Mouse (Mus musculus) ES-E14 (cell line): ENCODE measurements around the gene Gm43638. TPM values are rescaled to one million over a fixed set of nuclear protein-coding genes. Genes with fewer than 3 reads are reported as not detected.
"Not testable (repeated sequence)": the region's sequence is repeated elsewhere in the genome, so short reads cannot be mapped to it uniquely, and the experiment has no call there.

ENCODE experiments used
- DNase-seq: peaks from one replicate; pipeline ENCODE4 v3.0.0-alpha.2; 2013; ENCODE audit warnings: low read depth, low spot score
- H3K27ac ChIP-seq: 2 replicates; pipeline ENCODE4 v1.5.1; 2012; ENCODE audit warnings: low read depth, mild to moderate bottlenecking, low read length, moderate library complexity, mixed read lengths; ENCODE audit not compliant: poor library complexity, insufficient read depth, severe bottlenecking
- H3K36me3 ChIP-seq: 2 replicates; pipeline ENCODE4 v1.6.1; 2012; ENCODE audit warnings: mild to moderate bottlenecking, low read length, moderate library complexity, mixed read lengths; ENCODE audit not compliant: control insufficient read depth, poor library complexity, insufficient read depth, severe bottlenecking
- H3K4me1 ChIP-seq, 2 experiments: fragments of 150-350 bp in 1 of 2; sonication (generic) in 1 of 2; 2 replicates each; pipeline ENCODE4 v1.6.1; 2012; ENCODE audit warnings: low read length in 2 of 2, mild to moderate bottlenecking in 1 of 2, mixed read lengths in 1 of 2; ENCODE audit not compliant: control insufficient read depth in 2 of 2, insufficient read depth in 2 of 2, poor library complexity in 1 of 2
- H3K4me3 ChIP-seq, 2 experiments: fragments of 150-350 bp in 1 of 2; sonication (generic) in 1 of 2; 2 replicates each; pipeline ENCODE4 v1.5.1; 2012; ENCODE audit warnings: low read length in 2 of 2, low read depth in 1 of 2, mild to moderate bottlenecking in 1 of 2, mixed read lengths in 1 of 2; ENCODE audit not compliant: insufficient read depth in 1 of 2, poor library complexity in 1 of 2, severe bottlenecking in 1 of 2
- H3K9ac ChIP-seq: 2 replicates; pipeline ENCODE4 v1.6.1; 2012; ENCODE audit warnings: low read depth, mild to moderate bottlenecking, low read length, mixed read lengths; ENCODE audit not compliant: poor library complexity, insufficient read depth, severe bottlenecking
- H3K9me3 ChIP-seq: fragments of 150-350 bp; sonication (generic); 2 replicates; pipeline ENCODE4 v1.6.1; 2012; ENCODE audit warnings: low read depth, mild to moderate bottlenecking, low read length; ENCODE audit not compliant: control insufficient read depth, insufficient read depth
- CHD2 ChIP-seq: IDR thresholded peaks from 2 replicates; pipeline ENCODE4 v1.6.1; 2014; ENCODE audit warnings: mild to moderate bottlenecking, low read depth, low read length, inconsistent platforms
- HCFC1 ChIP-seq: IDR thresholded peaks from 2 replicates; pipeline ENCODE4 v1.6.1; 2012; ENCODE audit warnings: low read length, inconsistent platforms, borderline replicate concordance; ENCODE audit not compliant: insufficient read depth
- MAFK ChIP-seq: IDR thresholded peaks from 2 replicates; pipeline ENCODE4 v1.6.1; 2014; ENCODE audit warnings: mild to moderate bottlenecking, low read depth, low read length, inconsistent platforms; ENCODE audit not compliant: insufficient read depth
- ZC3H11A ChIP-seq: IDR thresholded peaks from 2 replicates; pipeline ENCODE4 v1.6.1; 2012; ENCODE audit warnings: low read depth, mild to moderate bottlenecking, inconsistent platforms, low read length, borderline replicate concordance
- ZNF384 ChIP-seq: IDR thresholded peaks from 2 replicates; pipeline ENCODE4 v1.6.1; 2012; ENCODE audit warnings: low read depth, low read length, inconsistent platforms
- in situ Hi-C, 2 experiments: fragments of 600-800 bp; cut with MboI; formaldehyde crosslinking; loops; one replicate each; pipeline ENCODE4 v1.15.1; 2025; ENCODE audit warnings: low sequenced_read_pairs in 2 of 2, inconsistent platforms in 1 of 2; ENCODE audit not compliant: unreplicated experiment in 2 of 2
- total RNA-seq: library from RNA; depleted of rRNA; stranded (reverse); fragments of 300-350 nt; gene quantifications from 2 replicates; pipeline ENCODE4 v1.2.3, GENCODE M21; 2012; rRNA removed

Gm43638 gene
- total RNA-seq, 1 experiment = not detected

DNA sequence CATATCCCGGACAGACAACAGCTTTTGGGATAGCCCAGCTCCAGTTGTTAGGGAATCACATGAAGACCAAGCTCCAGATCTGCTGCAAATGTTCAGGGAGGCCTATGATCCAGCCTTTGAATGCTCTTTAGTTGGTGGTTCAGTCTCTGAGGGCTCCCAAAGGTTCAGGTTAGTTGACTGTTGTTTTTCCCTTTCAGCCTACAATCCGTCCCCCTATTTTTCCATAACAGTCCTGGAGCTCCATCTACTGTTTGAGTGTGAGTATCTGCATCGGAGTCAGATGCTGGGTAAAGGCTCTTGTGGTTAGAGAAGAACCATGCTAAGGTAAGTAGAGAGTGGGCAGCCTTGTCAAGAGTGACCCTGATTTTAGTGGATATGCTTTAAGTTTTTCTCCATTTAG, 50.3 kb downstream of the Gm43638 start:
- H3K4me1 ChIP-seq = no peaks in the 10 kb centered on the region
- H3K27ac ChIP-seq = no peak overlapping the region
- DNase-seq = no peak
- in situ Hi-C loops = no loop called here
- no peaks in the 10 kb centered on the region for H3K9me3 ChIP-seq
- TF ChIP-seq MAFK = no peak
- TF ChIP-seq ZC3H11A = 0 out of 2 replicates have a peak, but pooled peaks have one; percentile 26
- H3K9ac ChIP-seq = no peak overlapping the region
- no peaks in the 10 kb centered on the region for H3K36me3 ChIP-seq
- H3K4me3 ChIP-seq = no peak overlapping the region

DNA sequence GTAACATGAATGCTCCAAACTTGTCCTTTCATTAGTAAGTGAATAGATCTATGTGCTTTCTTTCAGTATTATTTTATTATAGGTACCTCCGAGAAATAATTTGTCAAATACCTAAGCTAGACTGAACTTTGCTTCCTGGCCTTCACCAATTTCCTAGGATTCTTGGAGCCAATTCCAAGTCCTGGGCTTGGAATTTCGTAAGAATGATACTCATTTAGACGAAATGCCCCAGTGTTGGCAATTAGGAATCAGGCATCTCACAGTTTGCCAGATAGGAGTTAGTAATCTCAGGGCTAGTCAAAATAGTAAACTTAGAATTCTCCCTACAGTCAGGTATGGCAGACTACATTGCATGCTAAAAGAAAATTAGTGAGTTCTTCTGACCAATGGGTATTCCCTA, 60.9 kb downstream of the Gm43638 start:
- Histone ChIP-seq H3K4me1 (no peaks in the 10 kb centered on the region), H3K36me3 (no peaks in the 10 kb centered on the region), H3K9me3 (no peaks in the 10 kb centered on the region), H3K4me3 (no peak overlapping the region), H3K27ac (no peak overlapping the region), H3K9ac (no peak overlapping the region)
- TF ChIP-seq CHD2 = no peak
- no peak for TF ChIP-seq HCFC1
- no peak for TF ChIP-seq ZNF384
- TF ChIP-seq ZC3H11A = no peak
- in situ Hi-C loops = no loop called here
- no peak for DNase-seq

DNA sequence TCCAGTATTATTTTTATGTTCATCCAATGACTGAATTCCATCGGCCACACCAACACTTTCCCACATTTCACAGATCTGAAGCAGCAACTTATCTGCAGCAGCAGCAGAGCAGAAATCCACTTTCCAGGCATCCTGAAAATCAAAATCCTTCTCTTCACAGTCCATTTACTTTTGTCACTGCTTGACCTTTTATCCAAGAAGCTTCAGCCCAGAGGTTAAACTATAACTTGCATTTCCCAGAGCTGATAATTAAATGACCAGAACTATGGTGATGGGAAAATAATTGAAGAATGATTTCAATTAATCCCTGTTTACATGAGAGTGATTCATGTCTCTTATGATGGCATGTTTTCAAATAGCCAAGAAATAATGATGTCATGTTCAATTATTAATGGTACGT, 62.6 kb downstream of the Gm43638 start, which contains the start of gene Ugt2b38:
Ugt2b38 (minus strand) TSS at position 163 of the 400 bp plus-strand sequence.
- in situ Hi-C loops, H3K27ac ChIP-seq: not testable (repeated sequence)

More for the DNA sequence above, 62.6 kb downstream of the Gm43638 start, which contains the start of gene Ugt2b38:
- not testable (repeated sequence) for H3K4me3 ChIP-seq, H3K9ac ChIP-seq, H3K4me1 ChIP-seq, DNase-seq, H3K36me3 ChIP-seq, H3K9me3 ChIP-seq

Other genes starting within 250 kb of the Gm43638 start
- gene Ugt2b37, start 232.0 kb downstream of the Gm43638 start, total RNA-seq = not detected in 2 replicates
- gene Ugt2a3, start 149.6 kb downstream of the Gm43638 start, total RNA-seq = not detected in 2 replicates
- gene Ugt2b38, start 62.6 kb downstream of the Gm43638 start, total RNA-seq = not detected in 2 replicates
- gene Ugt2a2, start 4.5 kb downstream of the Gm43638 start, total RNA-seq = not detected in 2 replicates
- not detected in 2 replicates for gene Ugt2a1, start 4.1 kb upstream of the Gm43638 start, total RNA-seq
- gene Sult1b1, start 51.4 kb upstream of the Gm43638 start, total RNA-seq = not detected in 2 replicates
- not detected in 2 replicates for gene Sult1d1, start 82.2 kb upstream of the Gm43638 start, total RNA-seq
- gene Sult1e1, start 104.8 kb upstream of the Gm43638 start, total RNA-seq = 0.18 TPM in 1 of 2 replicates, not detected in the other
- gene Csn1s1, start 179.4 kb upstream of the Gm43638 start, total RNA-seq = not detected in 2 replicates
- not detected in 2 replicates for gene Csn2, start 212.8 kb upstream of the Gm43638 start, total RNA-seq